Mouse (Mus musculus) layer of hippocampus, adult 8-10 months (tissue): Measurements from ENCODE around the gene Phf23. TPM values are rescaled to one million over a fixed set of nuclear protein-coding genes. Genes with fewer than 3 reads are reported as not detected.
"Not testable (repeated sequence)": the region's sequence is repeated elsewhere in the genome, so short reads cannot be mapped to it uniquely, and the experiment has no call there.

ENCODE experiments used
- DNase-seq, 2 experiments: peaks; one replicate each; pipeline ENCODE4 v3.0.0; 2022; ENCODE audit warnings: low spot score in 2 of 2
- total RNA-seq, 4 experiments: library from RNA; stranded (reverse); gene quantifications; 2 replicates each; pipeline ENCODE4 v1.2.4; 2022

The Phf23 gene
- total RNA-seq, 4 experiments from 2014 or later, result 45.2 to 59.7 (median 49.7) TPM

DNA sequence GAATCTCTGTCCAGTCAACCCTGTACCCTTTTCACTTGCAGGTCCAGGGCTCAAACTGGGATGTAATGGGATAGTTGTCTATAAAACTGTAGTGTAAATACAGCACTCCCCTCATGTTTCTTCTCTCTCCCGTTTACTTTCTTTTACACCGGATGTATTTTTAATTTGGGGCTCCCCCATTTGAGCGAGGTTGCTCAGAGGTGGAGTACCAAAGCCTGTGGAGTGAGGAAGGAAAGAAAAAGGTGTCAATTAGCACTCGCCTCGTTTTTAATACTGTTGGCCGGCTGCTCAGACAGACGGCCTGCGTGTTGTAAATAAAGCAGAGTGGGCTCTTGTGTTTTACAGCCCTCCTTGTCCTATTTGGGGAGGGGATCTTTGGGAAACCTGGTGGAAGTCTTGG lies 4.1 kb downstream of the Phf23 start:
- no peak for DNase-seq

DNA sequence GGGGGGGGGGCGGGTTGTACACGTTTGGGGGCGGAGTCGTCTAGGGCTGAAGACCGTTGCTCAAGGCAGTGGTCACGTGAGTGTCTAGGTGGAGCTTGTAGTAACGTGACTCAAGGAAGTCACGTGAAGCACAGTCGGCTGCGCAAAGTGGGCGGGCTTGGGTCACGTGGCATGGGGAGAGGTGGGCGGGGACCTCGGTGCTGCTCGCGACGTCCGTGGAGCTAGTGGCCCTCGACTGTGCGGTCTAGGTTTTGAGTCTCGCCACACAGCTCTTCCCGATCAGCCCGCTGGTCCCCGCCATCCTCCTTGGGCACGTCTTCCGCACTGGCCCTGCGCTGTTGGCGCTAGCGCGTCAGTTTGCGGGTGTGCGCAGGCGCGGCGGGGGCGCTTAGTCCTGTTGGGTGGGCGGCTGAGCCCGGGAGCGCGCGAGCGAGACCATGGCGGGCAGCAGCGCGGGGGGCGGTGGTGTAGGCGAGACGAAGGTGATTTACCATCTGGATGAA lies 4.9 kb downstream of the Phf23 start, which contains the start of gene Dvl2:
TSS of gene Dvl2 (plus strand) at position 200 of the 503 bp plus-strand sequence.
- DNase-seq, result peak; percentile 89 to 92

DNA sequence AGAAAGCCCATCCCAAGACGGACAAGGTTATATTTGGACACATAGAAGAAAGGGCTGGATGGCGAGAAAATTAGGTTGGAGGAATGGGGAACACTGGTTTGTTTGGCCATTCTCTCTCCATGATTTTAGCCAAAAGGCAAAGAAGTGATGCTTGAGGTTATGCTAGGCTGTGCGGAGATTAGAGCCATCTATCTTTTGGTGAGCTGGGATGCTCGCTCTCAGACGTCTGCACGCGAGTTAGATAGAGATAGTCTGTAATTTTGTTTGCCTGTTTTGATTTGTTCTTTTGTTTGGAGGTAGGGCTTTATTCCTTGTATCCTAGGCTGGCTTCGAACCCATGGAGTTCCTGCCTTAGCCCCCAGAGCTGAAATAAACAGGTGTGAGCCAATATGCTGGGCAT lies 5.6 kb downstream of the Phf23 start:
- DNase-seq, result no peak

DNA sequence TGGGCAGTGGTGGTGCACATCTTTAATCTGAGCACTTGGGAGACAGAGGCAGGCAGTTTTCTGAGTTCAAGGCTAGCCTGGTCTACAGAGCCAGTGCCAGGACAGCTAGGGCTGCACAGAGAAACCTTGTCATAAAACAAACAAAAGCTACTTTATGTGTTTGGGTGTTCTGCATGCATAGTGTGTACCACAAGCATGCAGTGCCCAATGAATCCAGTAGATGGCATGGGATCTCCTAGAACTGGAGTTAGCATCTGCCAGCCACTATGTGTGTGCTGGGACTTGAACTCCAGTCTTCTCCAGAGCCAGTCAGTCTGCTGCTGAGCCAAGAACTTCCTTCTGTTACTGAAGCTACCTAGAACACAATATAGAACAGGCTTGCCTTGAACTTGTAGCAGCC lies 6.3 kb downstream of the Phf23 start:
- DNase-seq, result no peak

DNA sequence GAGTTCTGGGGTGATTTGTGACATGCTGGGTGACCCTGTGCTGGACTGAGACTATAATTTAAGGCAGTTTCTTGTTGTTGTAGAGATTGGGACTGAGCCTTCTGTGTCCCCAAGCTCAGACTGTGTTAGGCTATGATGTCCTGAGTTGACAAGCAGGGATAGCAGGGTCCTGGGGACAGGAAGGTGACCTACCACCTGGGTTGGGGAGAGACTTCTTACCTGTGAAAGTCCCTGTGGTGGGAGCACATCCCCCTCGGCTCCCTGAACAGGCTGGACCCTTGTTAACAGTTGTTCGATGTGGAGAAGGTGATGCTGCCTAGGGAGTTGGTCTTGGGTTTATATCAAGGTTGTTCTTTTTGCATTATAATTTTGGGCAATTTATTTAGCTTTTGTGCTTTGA lies 6.9 kb downstream of the Phf23 start:
- DNase-seq, result no peak

DNA sequence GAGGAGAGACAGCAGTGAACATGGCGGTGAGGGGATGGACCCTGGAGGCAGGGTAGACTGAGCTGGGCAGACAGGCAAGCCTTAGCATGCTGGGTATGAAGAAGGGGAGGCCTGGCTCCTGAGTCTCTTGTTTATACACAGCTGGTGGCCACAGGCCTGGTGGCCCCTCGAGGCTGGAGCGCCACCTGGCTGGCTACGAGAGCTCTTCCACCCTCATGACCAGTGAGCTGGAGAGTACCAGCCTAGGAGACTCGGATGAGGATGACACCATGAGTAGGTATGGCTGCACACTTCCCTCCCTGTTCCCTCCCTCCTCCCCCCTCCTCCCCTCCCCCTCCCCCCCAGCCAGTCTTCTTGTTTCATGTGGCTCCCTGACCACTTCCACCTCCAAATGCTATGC lies 9.9 kb downstream of the Phf23 start:
- no peak for DNase-seq

DNA sequence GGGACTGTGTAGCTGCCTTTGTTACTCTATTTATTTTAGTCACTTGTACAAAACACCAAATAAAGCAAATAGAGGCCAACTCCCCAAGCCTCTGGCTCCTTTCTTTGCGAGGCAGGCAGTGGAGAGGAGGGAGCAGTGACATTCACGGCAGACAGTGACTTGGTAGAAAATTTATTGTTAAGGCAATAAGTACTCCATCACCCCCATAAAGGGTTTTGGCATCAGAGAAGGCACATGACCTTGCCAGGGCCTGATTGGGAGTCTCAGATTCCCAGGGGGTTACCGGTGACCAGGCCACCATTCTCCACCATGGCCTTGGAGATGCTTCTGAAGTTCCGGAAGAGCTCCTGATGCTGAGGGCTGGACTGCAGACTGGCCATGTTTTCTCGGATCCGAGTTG lies 14.5 kb downstream of the Phf23 start:
- DNase-seq, result no peak

DNA sequence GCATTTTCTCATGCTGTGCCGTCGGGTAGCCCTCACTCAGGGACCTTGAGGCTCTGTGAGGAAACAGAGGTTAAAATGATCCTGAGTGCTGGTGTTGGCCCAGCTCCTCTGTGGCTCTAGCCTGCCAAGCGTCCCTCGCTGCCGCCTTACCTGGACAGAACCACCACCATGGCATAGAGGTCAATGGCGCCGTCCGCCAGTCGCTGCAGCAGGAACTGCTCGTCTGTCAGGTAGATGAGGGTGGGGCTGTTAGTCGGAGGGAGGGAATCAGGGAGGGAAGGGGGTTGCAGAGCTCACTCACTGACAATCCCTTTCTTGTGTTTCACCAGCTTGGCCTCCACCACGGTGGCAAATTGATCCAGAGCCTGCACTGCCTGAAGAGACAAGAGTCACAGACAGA lies 15.0 kb downstream of the Phf23 start:
- DNase-seq, result no peak

DNA sequence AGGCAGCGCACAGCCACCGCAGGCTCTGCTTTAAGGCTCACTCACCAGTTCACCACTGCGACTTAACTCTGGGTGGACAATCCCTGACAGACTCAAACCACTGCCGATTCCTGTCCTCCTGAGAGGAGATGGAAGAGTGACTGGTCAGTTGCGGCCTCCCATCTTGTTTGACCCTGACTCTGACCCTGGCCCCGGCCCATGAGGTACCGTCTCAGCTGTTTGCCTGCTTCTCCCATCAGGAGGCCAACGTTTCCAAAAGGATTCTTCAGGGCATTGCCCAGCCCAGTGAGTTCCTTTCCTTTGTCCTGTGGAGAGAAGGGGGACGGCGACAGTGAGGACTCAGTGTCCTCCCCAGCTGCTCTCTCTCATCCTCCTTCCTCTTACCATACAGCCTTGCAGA lies 15.4 kb downstream of the Phf23 start:
- DNase-seq, result no peak

DNA sequence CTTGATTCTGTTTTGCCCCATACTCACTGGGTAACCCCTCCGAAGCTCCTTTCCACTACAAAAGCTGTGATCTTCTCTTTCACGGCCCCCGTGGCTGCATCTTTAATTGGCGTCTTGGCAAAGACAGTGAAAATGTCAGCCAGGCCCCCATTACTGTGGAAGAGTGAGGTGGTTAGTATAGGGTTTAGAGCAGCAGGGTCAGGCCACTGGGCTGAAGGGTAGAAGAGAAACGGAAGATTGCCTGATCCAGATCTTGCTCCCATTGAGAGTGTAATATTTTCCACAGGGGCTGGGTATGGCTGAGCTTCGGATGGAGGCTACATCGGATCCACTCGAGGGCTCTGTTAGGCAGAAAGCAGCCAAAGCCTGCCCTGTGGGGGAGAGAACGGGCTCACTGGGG lies 17.4 kb downstream of the Phf23 start:
- DNase-seq, result no peak

DNA sequence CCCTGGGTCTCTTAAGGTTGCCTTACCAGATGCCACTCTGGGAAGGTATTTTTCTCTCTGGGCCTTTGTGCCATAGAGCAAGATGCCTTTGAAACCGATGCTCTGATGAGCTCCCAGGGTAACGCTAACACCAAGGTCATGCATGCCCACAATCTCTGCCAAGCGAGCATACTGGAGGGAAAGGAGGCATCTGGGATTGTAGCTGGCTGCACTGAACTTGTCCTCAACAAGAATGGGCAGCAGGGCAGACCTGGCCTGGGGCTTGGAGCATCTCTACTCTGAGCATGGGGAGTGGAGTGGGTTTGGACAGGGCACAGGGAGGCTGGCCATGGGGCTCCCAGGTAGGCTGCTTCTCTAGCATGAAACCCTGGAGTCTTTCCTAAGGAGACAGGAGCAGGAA lies 17.8 kb downstream of the Phf23 start:
- no peak for DNase-seq

DNA sequence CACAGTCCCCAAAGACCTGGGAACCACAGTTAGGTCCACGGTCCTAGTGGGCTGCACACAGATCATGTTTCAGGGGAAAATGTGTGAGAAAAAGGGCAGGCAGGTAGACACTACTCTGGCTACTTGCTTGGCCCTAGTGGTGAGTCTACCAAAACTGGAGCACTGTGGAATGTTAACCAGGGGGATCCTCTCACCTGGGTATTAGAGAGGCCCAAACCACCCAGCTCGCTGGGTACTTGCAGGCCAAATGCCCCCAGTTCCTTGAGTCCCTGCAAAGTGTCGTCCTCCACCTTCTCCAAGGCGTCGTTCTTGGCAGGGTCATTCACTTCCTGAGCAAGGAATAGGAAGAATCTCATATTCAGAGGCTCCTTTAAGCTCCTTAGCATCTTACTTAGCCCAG lies 18.5 kb downstream of the Phf23 start:
- no peak for DNase-seq

DNA sequence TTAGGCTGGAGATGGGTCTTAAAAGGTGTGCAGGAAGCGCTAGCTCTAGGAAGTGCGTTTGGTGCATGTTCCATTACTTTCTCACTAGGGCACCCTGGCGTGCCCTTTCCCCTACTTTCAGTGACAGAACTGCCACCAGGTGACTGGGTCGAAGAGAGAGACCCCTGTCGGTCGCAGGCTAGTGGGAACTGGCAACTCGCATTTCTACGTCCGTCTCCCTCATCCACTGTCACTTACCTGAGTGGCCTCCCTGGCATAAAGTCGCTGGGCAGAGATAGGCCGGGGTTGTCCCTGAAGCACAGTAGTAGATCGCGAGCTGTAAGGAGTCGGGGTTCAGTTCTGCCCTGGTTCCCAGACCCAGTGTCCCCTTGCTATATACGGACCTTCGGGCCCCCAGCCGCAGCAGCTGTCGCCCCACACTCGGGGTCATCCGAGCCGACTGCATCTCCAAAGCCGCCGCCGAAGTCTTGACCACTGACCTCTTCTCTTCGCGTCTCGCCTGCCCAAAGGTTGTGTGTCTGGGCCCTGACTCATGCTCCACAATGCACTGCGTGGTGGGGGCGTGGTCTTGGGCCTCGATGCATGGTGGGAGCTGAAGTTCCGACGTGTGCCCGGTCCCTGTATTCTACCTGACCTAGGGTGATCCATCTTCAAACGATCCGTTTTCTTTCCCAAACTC lies 19.4 kb downstream of the Phf23 start, which contains the start of gene Acadvl:
TSS of gene Acadvl (minus strand) at position 532 of the 679 bp plus-strand sequence.
- peak; percentile 79 to 82 for DNase-seq

DNA sequence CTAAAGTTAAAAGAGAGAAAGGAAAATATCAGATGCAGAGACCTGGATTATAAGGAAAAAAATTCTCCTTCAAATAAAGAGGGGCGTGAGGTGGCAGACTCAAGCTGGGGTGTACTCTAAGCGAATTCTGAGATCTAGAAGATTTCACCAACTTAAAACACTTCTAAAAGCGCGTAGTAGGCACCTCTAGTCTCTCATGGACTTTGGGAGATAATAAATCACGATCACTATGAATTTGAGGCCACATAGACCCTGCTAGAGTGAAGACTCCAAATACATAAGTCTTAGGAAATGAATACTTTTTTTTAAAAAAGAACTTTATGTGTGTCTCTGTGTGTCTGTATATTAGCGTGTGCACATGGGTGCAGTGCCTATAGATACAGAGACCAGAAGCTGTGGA lies 20.1 kb downstream of the Phf23 start:
- DNase-seq, result no peak

DNA sequence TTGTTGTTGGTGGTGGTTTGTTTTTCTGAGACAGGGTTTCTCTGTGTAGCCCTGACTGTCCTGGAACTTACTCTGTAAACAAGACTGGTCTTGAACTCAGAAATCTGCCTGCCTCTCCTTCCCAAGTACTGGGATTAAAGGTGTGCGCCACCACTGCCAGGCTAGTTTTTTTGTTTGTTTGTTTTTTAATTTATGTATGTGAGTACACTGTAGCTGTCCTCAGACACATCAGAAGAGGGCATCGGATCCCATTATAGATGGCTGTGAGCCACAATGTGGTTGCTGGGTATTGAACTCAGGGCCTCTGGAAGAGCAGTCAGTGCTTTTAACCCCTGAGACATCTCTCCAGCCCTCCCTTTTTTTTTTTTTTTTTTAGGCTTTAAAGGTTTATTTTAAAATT lies 20.6 kb downstream of the Phf23 start:
- not testable (repeated sequence) for DNase-seq

DNA sequence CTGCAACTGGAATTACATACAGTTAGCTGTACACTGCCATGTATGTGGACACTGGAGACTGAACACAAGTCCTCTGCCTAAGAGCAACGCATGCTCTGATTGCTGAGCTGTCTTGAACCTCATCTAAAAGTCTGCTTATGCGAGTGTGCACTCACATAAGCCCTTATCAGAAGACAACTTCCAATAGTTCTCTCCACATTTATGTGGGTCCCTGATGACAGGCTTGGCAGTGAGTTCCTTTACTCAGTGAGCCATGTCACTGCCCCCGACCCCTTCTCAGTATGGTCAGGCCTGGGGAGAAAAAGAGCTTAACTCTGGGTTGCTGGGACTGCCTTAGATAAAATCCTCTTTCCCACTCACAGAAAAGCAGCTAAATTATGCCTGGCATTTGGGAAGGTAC lies 21.1 kb downstream of the Phf23 start, which contains the start of gene Dlg4:
TSS of gene Dlg4 (plus strand) at position 274 of the 400 bp plus-strand sequence.
- DNase-seq, result no peak

DNA sequence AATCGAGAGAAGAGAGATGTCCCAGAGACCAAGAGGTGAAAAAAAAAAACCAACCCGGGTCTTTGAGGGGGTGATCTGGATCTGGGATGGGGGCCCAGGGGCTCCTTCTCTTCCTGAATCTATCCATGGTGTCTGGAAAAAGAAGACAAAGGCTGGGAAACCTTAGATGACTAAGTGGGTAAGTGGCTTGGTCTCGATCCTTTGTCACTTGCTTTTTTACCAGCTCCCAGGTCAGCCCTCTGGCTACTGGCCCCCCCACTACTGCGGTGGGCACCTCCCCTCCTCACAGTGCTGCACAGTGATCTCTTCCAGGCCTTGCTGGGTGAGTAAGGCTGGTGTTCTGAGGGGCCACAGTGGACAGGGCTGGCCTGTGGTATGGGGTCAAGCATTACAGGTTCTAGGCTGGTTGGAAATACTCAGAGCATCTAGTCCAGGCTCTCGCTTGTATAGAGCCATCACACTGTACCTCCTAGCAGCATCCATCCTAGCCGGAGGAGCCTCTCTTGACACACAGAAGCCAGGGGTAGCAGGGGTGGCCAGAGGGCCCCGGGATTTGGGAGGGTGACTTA lies 21.7 kb downstream of the Phf23 start:
- no peak for DNase-seq

DNA sequence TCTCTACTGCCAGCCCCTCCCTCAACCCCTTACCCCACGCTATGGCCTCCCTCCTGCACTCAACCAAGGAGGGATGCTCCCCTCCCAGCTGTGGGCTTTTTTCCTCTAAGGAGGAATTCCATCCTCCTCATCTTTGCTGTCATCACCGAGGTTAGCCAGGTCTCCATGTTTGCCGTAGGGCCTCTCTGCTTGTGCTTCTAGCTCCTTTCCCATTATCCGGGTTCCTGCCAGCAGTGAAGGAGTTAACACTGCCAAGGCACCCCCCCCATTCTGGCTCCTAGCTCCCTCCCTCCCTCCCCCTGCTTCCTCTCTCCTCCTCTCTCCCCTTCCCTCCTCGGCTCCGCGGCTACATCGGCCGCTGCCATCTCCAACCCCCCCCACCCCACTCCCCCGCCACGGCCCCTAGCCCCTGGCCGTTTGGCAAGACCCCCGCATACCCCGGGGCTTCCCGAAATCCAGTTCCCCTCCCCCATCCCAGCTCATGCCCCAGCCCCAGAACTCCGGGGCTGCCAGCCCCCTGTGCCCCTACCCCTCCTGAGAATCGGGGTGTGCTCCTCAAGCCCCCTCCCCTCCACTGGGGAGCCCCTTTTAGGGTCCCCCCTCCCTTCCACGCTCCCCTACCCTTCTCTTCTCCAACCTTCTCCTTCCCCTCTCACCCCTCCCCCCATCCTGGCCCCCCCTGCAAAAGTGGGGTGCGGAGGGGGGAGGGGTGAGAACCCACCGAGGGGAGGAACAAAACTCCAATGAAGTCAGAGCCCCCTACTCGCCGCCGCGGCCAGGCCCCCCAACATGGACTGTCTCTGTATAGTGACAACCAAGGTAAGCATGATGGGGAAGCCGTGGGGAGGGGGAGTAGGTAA lies 22.8 kb downstream of the Phf23 start:
- DNase-seq, result peak in 1 of 2 experiments; percentile 56

DNA sequence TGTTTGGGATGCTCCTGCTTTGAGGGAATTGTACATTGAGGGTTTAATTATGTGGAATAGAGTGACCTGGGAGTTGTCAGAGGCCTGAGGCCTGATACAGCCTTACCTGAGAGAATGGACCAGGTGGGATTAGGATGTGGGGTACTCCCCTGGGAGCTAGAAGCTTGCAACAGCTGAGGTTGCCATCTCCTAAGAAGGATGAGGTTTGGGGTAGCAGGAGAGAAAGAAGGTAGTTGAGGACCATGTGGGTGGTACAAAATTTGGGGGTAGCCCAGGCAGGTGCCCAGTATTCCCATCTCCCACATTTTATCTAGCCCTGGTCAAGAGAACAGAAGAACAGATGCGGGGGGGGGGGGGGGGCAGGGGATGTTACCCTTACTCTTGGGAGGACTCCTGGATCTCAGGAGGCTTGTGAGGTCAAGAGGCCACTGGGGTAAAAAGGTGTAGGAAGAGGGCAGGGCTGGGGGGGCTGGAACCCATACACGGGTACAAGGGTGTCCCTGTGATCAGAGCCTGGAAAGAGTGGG lies 24.0 kb downstream of the Phf23 start:
- no peak for DNase-seq

DNA sequence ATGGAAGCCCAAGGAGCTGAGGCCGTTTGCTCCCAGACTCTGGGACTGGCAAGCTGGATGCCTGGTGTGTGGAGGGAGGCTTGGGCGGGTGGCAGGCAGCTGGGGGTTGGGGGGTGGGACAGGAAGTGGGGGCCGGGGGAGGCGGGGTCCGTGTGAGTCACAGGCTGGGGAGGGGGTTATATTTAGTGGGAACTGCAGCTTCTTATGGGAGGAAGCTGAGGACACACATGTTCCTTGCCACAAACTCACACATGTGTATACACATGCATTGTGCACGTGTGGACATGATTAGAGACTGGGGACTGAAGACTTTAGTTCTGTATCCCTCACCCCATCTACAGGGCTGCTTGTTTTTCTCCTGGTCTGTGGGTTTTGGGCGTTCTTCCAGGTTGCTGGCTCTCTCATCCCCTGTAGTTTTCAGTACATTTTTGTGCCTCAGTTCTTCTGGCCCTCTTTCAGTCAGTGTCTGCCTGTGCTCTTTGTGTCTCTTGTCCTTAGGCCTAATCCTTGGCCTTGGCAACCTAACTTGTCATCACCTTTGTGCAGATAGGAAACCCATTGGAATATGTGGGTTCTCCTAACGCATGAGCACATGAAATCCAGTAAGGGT lies 24.6 kb downstream of the Phf23 start:
- no peak for DNase-seq

DNA sequence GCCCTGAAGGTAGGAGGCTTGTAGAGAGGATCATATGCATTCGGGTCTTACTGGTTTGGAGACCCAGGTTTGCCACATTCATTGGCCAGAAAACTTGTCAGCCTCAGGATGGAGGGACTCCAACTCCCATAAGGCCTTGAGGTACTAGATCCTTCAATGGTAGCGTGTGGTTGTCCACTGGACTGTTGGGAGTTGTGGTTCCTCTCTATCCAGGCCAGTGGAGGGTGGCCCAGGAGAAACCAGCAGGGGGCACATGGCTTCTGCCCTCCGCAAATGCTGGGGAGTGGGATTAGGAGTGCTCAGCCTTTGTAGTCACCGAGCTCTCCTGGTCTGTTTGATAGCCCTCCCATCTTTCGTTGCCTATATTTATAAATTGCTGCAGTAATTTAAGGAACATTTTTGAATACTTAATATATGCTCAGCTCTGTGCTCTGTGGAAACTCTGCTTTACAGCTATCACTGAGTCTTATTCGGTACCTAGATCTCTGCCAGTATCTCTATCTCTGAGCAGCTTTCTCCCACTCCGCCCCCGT lies 25.2 kb downstream of the Phf23 start:
- peak; percentile 73 to 84 for DNase-seq
